Mouse (Mus musculus) midbrain, embryonic 11.5 days (tissue): ENCODE measurements around the gene Baz2a. TPM values are rescaled to one million over a fixed set of nuclear protein-coding genes. Genes with fewer than 3 reads are reported as not detected.
"Not testable (repeated sequence)": the region's sequence is repeated elsewhere in the genome, so short reads cannot be mapped to it uniquely, and the experiment has no call there.

ENCODE experiments used
- ATAC-seq: fragments of 200-750 bp; cut with Nextera tagmentation; 2 replicates; pipeline ENCODE4 v1.8.0; 2017; ENCODE audit warnings: moderate TSS enrichment, moderate library complexity; ENCODE audit not compliant: low FRiP score
- DNase-seq: peaks from one replicate; pipeline ENCODE4 v3.0.0; 2015; ENCODE audit warnings: low spot score; ENCODE audit errors: missing footprints
- H3K27ac ChIP-seq: fragments of 300-500 bp; sonication (generic); 2 replicates; pipeline ENCODE4 v1.5.1; 2014; ENCODE audit warnings: low read depth, low read length
- H3K27me3 ChIP-seq: fragments of 300-500 bp; sonication (generic); 2 replicates; pipeline ENCODE4 v1.6.1; 2014; ENCODE audit warnings: mild to moderate bottlenecking, low read length, moderate library complexity, mixed read lengths; ENCODE audit not compliant: control insufficient read depth, insufficient read depth
- H3K36me3 ChIP-seq: fragments of 300-500 bp; sonication (generic); 2 replicates; pipeline ENCODE4 v1.6.1; 2014; ENCODE audit warnings: mild to moderate bottlenecking, low read length, moderate library complexity, mixed read lengths; ENCODE audit not compliant: control insufficient read depth, insufficient read depth
- H3K4me1 ChIP-seq: fragments of 300-500 bp; sonication (generic); 2 replicates; pipeline ENCODE4 v1.6.1; 2014; ENCODE audit warnings: low read length; ENCODE audit not compliant: control insufficient read depth, insufficient read depth
- H3K4me2 ChIP-seq: fragments of 300-500 bp; sonication (generic); 2 replicates; pipeline ENCODE4 v1.6.1; 2014; ENCODE audit warnings: mild to moderate bottlenecking, moderate library complexity
- H3K4me3 ChIP-seq: fragments of 300-500 bp; sonication (generic); 2 replicates; pipeline ENCODE4 v1.5.1; 2014; ENCODE audit warnings: low read depth, low read length
- H3K9ac ChIP-seq: fragments of 300-500 bp; sonication (generic); 2 replicates; pipeline ENCODE4 v1.6.1; 2014; ENCODE audit warnings: low read length
- H3K9me3 ChIP-seq: fragments of 300-500 bp; sonication (generic); 2 replicates; pipeline ENCODE4 v1.6.1; 2016; ENCODE audit warnings: low read length; ENCODE audit not compliant: control insufficient read depth
- WGBS: fragments of 180-500 bp; shearing (Covaris S2); extraction: QIAGEN DNeasy Blood & Tissue Kit; methylation state at CpG from one replicate; pipeline ENCODE4 v1.1.7; 2014; 5-methylcytosine and 5-hydroxymethylcytosine counted together
- polyA plus RNA-seq: library from polyadenylated mRNA; unstranded; fragments of >200 nt; fragmentation: Nextera tagmentation; extraction: Ambion mirVana; gene quantifications from 2 replicates; pipeline ENCODE4 v1.2.1, GENCODE M21; 2014

Gene Baz2a
- polyA plus RNA-seq, 1 experiment from 2014 or later: 21.0 TPM

GRCm38 (mm10) chr10:128087216-128087615, 4.2 kb upstream of the Baz2a start:
- H3K27me3 ChIP-seq, H3K27ac ChIP-seq, H3K9me3 ChIP-seq, H3K9ac ChIP-seq, H3K4me2 ChIP-seq, H3K4me3 ChIP-seq, DNase-seq, ATAC-seq: not testable (repeated sequence)
- H3K36me3 ChIP-seq: peaks cover 36% of the 10 kb centered on the region
- 88% methylated on average over 2 of the region's 2 CpGs for WGBS
- peaks cover 22% of the 10 kb centered on the region for H3K4me1 ChIP-seq

- ATAC-seq: no peak
- DNase-seq: no peak
- WGBS: 97% methylated on average over 5 of the region's 5 CpGs
- Histone ChIP-seq H3K27ac (no peak overlapping the region), H3K9me3 (no peaks in the 10 kb centered on the region), H3K36me3 (peaks cover 36% of the 10 kb centered on the region), H3K4me2 (no peak overlapping the region), H3K4me3 (no peak overlapping the region), H3K9ac (no peak overlapping the region), H3K27me3 (no peaks in the 10 kb centered on the region), H3K4me1 (peaks cover 21% of the 10 kb centered on the region)
Observed at GRCm38 (mm10) chr10:128088181-128088580, 3.2 kb upstream of the Baz2a start.

- Histone ChIP-seq H3K4me2 (no peak overlapping the region), H3K4me1 (peaks cover 29% of the 10 kb centered on the region), H3K9me3 (no peaks in the 10 kb centered on the region), H3K9ac (no peak overlapping the region), H3K27ac (no peak overlapping the region), H3K36me3 (peaks cover 36% of the 10 kb centered on the region), H3K4me3 (no peak overlapping the region), H3K27me3 (no peaks in the 10 kb centered on the region)
- WGBS: 82% methylated on average over 5 of the region's 5 CpGs
- no peak for ATAC-seq
- DNase-seq: no peak
Observed at GRCm38 (mm10) chr10:128089842-128090241, 1.5 kb upstream of the Baz2a start.

GRCm38 (mm10) chr10:128090651-128091563, 470 bp upstream of the Baz2a start:
- DNase-seq (peak; percentile 99), ATAC-seq (peak; percentile 38)
- Histone ChIP-seq H3K27ac (no peak overlapping the region), H3K9me3 (no peaks in the 10 kb centered on the region), H3K36me3 (peaks cover 27% of the 10 kb centered on the region), H3K4me1 (peaks cover 27% of the 10 kb centered on the region), H3K9ac (no peak overlapping the region), H3K27me3 (no peaks in the 10 kb centered on the region), H3K4me2 (peak overlapping the region; percentile 85), H3K4me3 (peak overlapping the region; percentile 81)
- WGBS: 10% methylated on average over 14 of the region's 14 CpGs

GRCm38 (mm10) chr10:128092506-128093495, 1.4 kb downstream of the Baz2a start:
- peak overlapping the region; percentile 85 for H3K4me2 ChIP-seq
- peak overlapping the region; percentile 86 for H3K27ac ChIP-seq
- ATAC-seq: peak; percentile 59
- peaks cover 17% of the 10 kb centered on the region for H3K36me3 ChIP-seq
- DNase-seq: peak; percentile 97
- H3K27me3 ChIP-seq: no peaks in the 10 kb centered on the region
- H3K4me3 ChIP-seq: peak overlapping the region; percentile 81
- no peaks in the 10 kb centered on the region for H3K9me3 ChIP-seq
- under 1% methylated on average over 79 of the region's 88 CpGs for WGBS
- peaks cover 27% of the 10 kb centered on the region for H3K4me1 ChIP-seq
- H3K9ac ChIP-seq: peak overlapping the region; percentile 85

- H3K9me3 ChIP-seq: no peaks in the 10 kb centered on the region
- ATAC-seq (no peak), DNase-seq (peak; percentile 90)
- peak overlapping the region; percentile 85 for H3K9ac ChIP-seq
- no peaks in the 10 kb centered on the region for H3K27me3 ChIP-seq
- H3K27ac ChIP-seq: no peak overlapping the region
- peaks cover 31% of the 10 kb centered on the region for H3K4me1 ChIP-seq
- H3K4me2 ChIP-seq: peak overlapping the region; percentile 85
- peaks cover 9% of the 10 kb centered on the region for H3K36me3 ChIP-seq
- WGBS: 26% methylated on average over 13 of the region's 13 CpGs
- peak overlapping the region; percentile 81 for H3K4me3 ChIP-seq
Observed at GRCm38 (mm10) chr10:128093496-128094294, 2.3 kb downstream of the Baz2a start.

GRCm38 (mm10) chr10:128094340-128094968, 3.1 kb downstream of the Baz2a start:
- H3K27ac ChIP-seq: no peak overlapping the region
- peaks cover 3% of the 10 kb centered on the region for H3K36me3 ChIP-seq
- H3K4me1 ChIP-seq: peaks cover 31% of the 10 kb centered on the region
- WGBS: 12% methylated on average over 19 of the region's 19 CpGs
- H3K9ac ChIP-seq: peak overlapping the region; percentile 28; the same call in 1 of the 2 replicates
- DNase-seq: peak; percentile 92
- H3K4me3 ChIP-seq: peak overlapping the region; percentile 18; the same call in 1 of the 2 replicates
- peak overlapping the region; percentile 85 for H3K4me2 ChIP-seq
- H3K27me3 ChIP-seq: no peaks in the 10 kb centered on the region
- ATAC-seq: peak; percentile 53
- no peaks in the 10 kb centered on the region for H3K9me3 ChIP-seq
